Mouse (Mus musculus) midbrain, postnatal 0 days (tissue): ENCODE measurements around the gene Herc3. TPM values are rescaled to one million over a fixed set of nuclear protein-coding genes. Genes with fewer than 3 reads are reported as not detected.

Experiments used
- ATAC-seq: fragments of 200-750 bp; cut with Nextera tagmentation; 2 replicates; pipeline ENCODE4 v1.8.0; 2017; ENCODE audit warnings: moderate number of reproducible peaks, mild to moderate bottlenecking, moderate TSS enrichment, moderate library complexity; ENCODE audit not compliant: low FRiP score
- DNase-seq: peaks from one replicate; pipeline ENCODE4 v3.0.0-alpha.2; 2015; ENCODE audit warnings: low spot score
- H3K27ac ChIP-seq: fragments of 300-500 bp; sonication (generic); 2 replicates; pipeline ENCODE4 v1.5.1; 2014; ENCODE audit warnings: low read depth, mild to moderate bottlenecking, low read length, mixed read lengths
- H3K27me3 ChIP-seq: fragments of 300-500 bp; sonication (generic); 2 replicates; pipeline ENCODE4 v1.6.1; 2014; ENCODE audit warnings: low read length, control low read depth, mixed read lengths; ENCODE audit not compliant: insufficient read depth
- H3K36me3 ChIP-seq: fragments of 300-500 bp; sonication (generic); 2 replicates; pipeline ENCODE4 v1.6.1; 2014; ENCODE audit warnings: low read length, control low read depth, mixed read lengths; ENCODE audit not compliant: insufficient read depth
- H3K4me1 ChIP-seq: fragments of 300-500 bp; sonication (generic); 2 replicates; pipeline ENCODE4 v1.6.1; 2014; ENCODE audit warnings: mild to moderate bottlenecking, control low read depth, antibody characterized with exemption, low read length, mixed read lengths; ENCODE audit not compliant: insufficient read depth
- H3K4me2 ChIP-seq: fragments of 300-500 bp; sonication (generic); 2 replicates; pipeline ENCODE4 v1.6.1; 2014; ENCODE audit warnings: low read depth, mild to moderate bottlenecking, low read length, mixed read lengths; ENCODE audit not compliant: poor library complexity, severe bottlenecking
- H3K4me3 ChIP-seq: fragments of 300-500 bp; sonication (generic); 2 replicates; pipeline ENCODE4 v1.5.1; 2014; ENCODE audit warnings: low read depth, mild to moderate bottlenecking, low read length, moderate library complexity
- H3K9ac ChIP-seq: fragments of 300-500 bp; sonication (generic); replicated peaks from 2 replicates; pipeline ENCODE4 v1.6.1; 2014; ENCODE audit warnings: mild to moderate bottlenecking, low read length, moderate library complexity, mixed read lengths; ENCODE audit not compliant: poor library complexity, severe bottlenecking
- H3K9me3 ChIP-seq: fragments of 300-500 bp; sonication (generic); 2 replicates; pipeline ENCODE4 v1.6.1; 2016; ENCODE audit warnings: low read length, control low read depth
- CTCF ChIP-seq: IDR thresholded peaks from 2 replicates; pipeline ENCODE4 v1.5.1; 2016; ENCODE audit warnings: antibody characterized with exemption, mild to moderate bottlenecking
- WGBS: fragments of 180-500 bp; shearing (Covaris S2); extraction: QIAGEN DNeasy Blood & Tissue Kit; methylation state at CpG from one replicate; pipeline ENCODE4 v1.1.7; 2014; 5-methylcytosine and 5-hydroxymethylcytosine counted together
- polyA plus RNA-seq: library from polyadenylated mRNA; unstranded; fragments of >200 nt; fragmentation: Nextera tagmentation; extraction: Ambion mirVana; gene quantifications from 2 replicates; pipeline ENCODE4 v1.2.1, GENCODE M21; 2015
- total RNA-seq: library from RNA; depleted of rRNA; stranded (reverse); fragments of >200 nt; gene quantifications from 2 replicates; pipeline ENCODE4 v1.2.3, GENCODE M21; 2014

Herc3 gene
- total and polyA plus RNA-seq, 2 experiments from 2014 or later: 34.2 to 153 TPM

DNA sequence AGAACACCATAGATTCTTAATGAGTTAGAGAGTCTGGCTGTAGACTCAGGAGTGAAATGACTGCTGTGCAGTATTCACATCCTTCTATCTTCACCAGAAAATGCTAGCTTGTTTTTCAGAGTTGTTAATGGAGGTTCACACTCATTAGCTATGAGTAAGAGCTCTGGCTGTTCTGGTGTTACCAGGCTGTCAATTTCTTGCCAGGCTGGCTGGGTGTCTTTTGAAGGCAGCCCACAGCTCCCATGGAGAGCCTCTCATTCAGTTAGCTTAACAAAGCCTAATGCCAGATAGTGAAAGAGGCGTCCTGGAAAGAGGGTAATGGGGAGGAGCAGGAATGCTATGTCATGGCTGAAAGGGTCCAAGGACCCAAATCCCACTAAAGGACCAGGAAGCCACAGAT is 6.7 kb downstream of the Herc3 start:
- Histone ChIP-seq H3K36me3 (no peaks in the 10 kb centered on the region), H3K9me3 (no peaks in the 10 kb centered on the region), H3K9ac (no peak overlapping the region), H3K4me1 (peaks cover 10% of the 10 kb centered on the region), H3K4me3 (no peak overlapping the region), H3K27ac (no peak overlapping the region), H3K4me2 (no peak overlapping the region), H3K27me3 (no peaks in the 10 kb centered on the region)
- TF ChIP-seq CTCF: no peak
- ATAC-seq (0 out of 2 replicates have a peak, but pooled peaks have one; percentile 28), DNase-seq (peak; percentile 55)
- 11% methylated on average over 1 of the region's 1 CpGs for WGBS

DNA sequence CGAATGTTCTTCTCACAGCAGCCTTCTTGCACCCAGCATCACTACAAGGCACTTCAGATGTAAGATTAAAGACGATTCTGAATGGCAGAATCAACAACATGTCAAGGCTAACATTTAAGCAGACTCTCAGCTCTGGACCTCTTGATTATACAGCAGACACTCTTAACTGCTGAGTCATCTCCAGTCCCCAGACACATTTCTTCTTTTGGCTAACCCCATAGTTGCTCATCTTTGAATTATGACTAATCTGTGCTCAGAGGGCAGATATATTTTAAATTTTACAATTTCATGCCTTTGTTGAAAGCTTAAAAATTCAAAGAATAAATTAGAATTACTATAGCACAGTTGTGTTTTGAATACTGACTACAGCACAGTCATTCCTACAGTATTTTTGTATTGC is 9.9 kb downstream of the Herc3 start:
- TF ChIP-seq CTCF: no peak
- Histone ChIP-seq H3K36me3 (peaks cover 7% of the 10 kb centered on the region; the same call in 1 of the 2 replicates), H3K9ac (no peak overlapping the region), H3K27me3 (no peaks in the 10 kb centered on the region), H3K4me1 (no peaks in the 10 kb centered on the region), H3K4me2 (no peak overlapping the region), H3K4me3 (no peak overlapping the region), H3K9me3 (no peaks in the 10 kb centered on the region), H3K27ac (no peak overlapping the region)
- no peak for ATAC-seq
- 73% methylated on average over 2 of the region's 2 CpGs for WGBS
- no peak for DNase-seq

DNA sequence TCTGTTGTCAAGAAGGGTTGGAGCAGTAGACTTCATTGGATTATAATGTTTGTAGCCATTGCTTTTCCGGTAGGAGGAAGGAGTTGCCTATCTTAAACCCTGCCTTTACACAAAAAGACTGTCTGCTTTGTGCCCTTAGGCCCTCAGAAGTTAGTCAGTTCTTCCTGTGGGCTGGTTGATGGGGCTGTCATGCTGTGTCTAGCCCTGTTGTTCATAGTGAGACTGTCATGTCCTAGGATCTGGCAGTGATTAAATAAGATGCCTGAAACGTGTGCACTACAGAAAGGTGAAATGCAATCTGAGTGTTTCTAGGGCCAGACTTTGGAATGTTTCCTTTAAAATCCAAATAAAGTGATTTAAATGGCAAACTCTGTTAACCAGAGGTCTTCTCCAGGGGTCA is 10.9 kb downstream of the Herc3 start:
- H3K4me3 ChIP-seq: no peak overlapping the region
- WGBS: 50% methylated on average over 2 of the region's 2 CpGs
- no peaks in the 10 kb centered on the region for H3K9me3 ChIP-seq
- no peaks in the 10 kb centered on the region for H3K4me1 ChIP-seq
- no peak for TF ChIP-seq CTCF
- no peaks in the 10 kb centered on the region for H3K27me3 ChIP-seq
- H3K4me2 ChIP-seq: no peak overlapping the region
- DNase-seq: no peak
- no peak overlapping the region for H3K27ac ChIP-seq
- no peak for ATAC-seq
- peaks cover 7% of the 10 kb centered on the region; the same call in 1 of the 2 replicates for H3K36me3 ChIP-seq
- H3K9ac ChIP-seq: no peak overlapping the region

DNA sequence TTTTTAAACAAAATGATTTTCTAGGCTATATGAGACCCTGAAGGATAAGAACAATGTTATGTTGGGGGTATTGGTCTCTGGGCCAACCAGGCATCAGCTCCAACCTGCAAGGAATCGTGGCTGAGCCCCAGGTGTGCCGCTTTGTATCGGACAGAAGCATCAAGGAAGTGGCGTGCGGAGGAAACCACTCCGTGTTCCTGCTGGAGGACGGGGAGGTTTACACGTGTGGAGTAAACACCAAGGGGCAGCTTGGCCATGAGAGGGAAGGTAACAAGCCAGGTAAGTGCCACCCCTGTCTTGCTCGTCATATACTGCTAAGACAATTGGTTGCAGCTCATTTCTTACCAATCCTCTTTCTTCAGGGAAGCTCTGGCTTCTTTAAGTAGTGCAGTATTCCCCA is 12.3 kb downstream of the Herc3 start:
- Histone ChIP-seq H3K4me1 (no peaks in the 10 kb centered on the region), H3K4me2 (no peak overlapping the region), H3K4me3 (no peak overlapping the region), H3K27ac (no peak overlapping the region), H3K9me3 (no peaks in the 10 kb centered on the region), H3K9ac (no peak overlapping the region), H3K36me3 (peaks cover 7% of the 10 kb centered on the region; the same call in 1 of the 2 replicates), H3K27me3 (no peaks in the 10 kb centered on the region)
- WGBS: 79% methylated on average over 9 of the region's 9 CpGs
- no peak for TF ChIP-seq CTCF
- DNase-seq (no peak), ATAC-seq (no peak)

DNA sequence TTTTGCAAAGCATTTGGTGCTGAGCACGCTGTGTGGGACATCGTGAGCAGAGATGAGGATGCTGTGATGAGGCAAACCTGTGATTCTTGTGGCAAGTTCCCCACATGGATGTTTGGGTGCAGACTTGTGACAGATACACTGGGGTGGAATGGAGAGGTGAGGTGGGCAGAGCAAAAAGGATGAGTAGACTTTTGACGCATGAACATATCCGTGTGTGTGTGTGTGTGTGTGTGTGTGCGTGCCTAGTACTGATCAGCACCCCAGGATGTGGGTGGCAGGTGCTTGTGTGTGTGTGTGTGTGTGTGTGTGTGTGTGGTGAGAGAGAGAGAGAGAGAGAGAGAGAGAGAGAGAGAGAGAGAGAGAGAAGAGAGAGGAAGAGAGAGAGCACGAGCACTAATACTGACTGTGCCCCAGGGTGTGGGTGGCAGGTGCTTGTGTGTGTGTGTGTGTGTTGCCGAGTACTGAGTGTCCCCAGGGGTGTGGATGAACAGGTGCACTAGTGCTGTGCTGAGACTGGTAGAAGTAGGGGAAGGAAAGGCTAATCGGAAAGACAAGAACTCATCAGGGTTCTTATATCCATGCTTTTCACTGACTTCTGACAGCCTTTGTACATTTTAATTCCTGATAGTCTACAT is 13.0 kb downstream of the Herc3 start:
- WGBS: 79% methylated on average over 8 of the region's 8 CpGs
- Histone ChIP-seq H3K27me3 (no peaks in the 10 kb centered on the region), H3K4me3 (no peak overlapping the region), H3K9ac (no peak overlapping the region), H3K9me3 (no peaks in the 10 kb centered on the region), H3K4me1 (no peaks in the 10 kb centered on the region), H3K4me2 (no peak overlapping the region), H3K27ac (no peak overlapping the region), H3K36me3 (peaks cover 7% of the 10 kb centered on the region; the same call in 1 of the 2 replicates)
- TF ChIP-seq CTCF: no peak
- no peak for DNase-seq
- ATAC-seq: no peak; the same call in 1 of the 2 replicates

DNA sequence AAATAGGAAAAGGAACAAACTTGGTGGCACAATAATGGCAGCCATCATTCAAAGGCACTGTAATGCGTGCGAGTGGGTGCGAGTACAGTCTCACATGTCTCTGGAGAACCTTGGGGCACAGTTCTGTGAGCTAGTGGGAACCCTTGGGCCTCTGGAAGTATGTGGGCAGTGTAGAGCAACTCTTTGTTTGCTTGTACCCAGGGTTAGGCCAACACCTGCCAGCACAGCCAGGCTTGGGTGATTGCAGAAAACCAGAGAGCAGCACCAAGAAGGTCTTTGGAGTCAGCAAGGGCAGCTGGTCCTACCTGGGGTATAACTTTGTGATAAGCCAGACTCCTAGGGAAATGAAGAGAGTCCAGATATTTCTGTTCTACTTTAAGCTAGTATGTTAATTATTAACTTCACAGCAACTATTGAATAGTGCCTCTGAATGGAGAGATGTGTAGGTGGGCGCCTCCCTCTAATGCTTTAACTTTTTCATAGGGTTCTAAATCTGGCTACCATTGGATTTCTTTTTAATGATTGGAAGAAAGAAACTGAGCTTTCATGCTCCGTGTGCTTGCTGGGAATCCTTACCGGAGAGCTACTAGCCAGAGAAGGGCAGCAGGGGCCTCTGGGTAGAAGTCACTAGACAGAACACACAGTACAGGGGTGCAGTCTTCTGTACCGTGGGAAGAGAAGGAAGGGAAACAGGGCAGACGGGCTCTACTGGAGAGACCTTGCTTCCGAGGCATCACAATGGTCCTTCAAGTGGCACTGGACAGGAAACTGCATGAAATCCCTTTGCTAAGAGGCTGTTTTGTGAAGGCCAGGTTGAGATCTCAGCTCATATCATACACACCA is 15.8 kb downstream of the Herc3 start:
- WGBS: 93% methylated on average over 9 of the region's 9 CpGs
- no peak overlapping the region for H3K9ac ChIP-seq
- no peak overlapping the region for H3K27ac ChIP-seq
- H3K4me3 ChIP-seq: no peak overlapping the region
- H3K4me1 ChIP-seq: no peaks in the 10 kb centered on the region
- no peak for TF ChIP-seq CTCF
- ATAC-seq (no peak), DNase-seq (no peak)
- H3K4me2 ChIP-seq: no peak overlapping the region
- H3K27me3 ChIP-seq: no peaks in the 10 kb centered on the region
- peaks cover 7% of the 10 kb centered on the region; the same call in 1 of the 2 replicates for H3K36me3 ChIP-seq
- H3K9me3 ChIP-seq: no peaks in the 10 kb centered on the region
